Mouse (Mus musculus) olfactory bulb, adult 2 months (tissue): ENCODE results near the gene Fkbp6. TPM values are rescaled to one million over a fixed set of nuclear protein-coding genes. Genes with fewer than 3 reads are reported as not detected.

Source experiments
- H3K27ac ChIP-seq: fragments of 200-500 bp; 2 replicates; pipeline ENCODE4 v1.5.1; 2012; ENCODE audit warnings: low read depth, low read length; ENCODE audit not compliant: insufficient read depth
- H3K4me1 ChIP-seq: fragments of 200-500 bp; 2 replicates; pipeline ENCODE4 v1.6.1; 2012; ENCODE audit warnings: low read length; ENCODE audit not compliant: control insufficient read depth, insufficient read depth
- H3K4me3 ChIP-seq: fragments of 200-500 bp; 2 replicates; pipeline ENCODE4 v1.5.1; 2012; ENCODE audit warnings: mild to moderate bottlenecking, low read depth, low read length, moderate library complexity; ENCODE audit not compliant: insufficient read depth
- CTCF ChIP-seq: fragments of 200-500 bp; IDR thresholded peaks from 2 replicates; pipeline ENCODE4 v1.5.1; 2012; ENCODE audit warnings: low read depth, mild to moderate bottlenecking, low read length, moderate library complexity; ENCODE audit not compliant: insufficient read depth
- POLR2A ChIP-seq: fragments of 200-500 bp; IDR thresholded peaks from 2 replicates; pipeline ENCODE4 v1.6.1; 2012; ENCODE audit warnings: mild to moderate bottlenecking, low read depth, low read length, moderate library complexity; ENCODE audit not compliant: insufficient read depth
- WGBS: fragments of 180-500 bp; shearing (Covaris S2); methylation state at CpG from one replicate; pipeline ENCODE4 v1.1.7; 2018; 5-methylcytosine and 5-hydroxymethylcytosine counted together
- polyA plus RNA-seq: library from polyadenylated mRNA; stranded (reverse); fragments of >200 nt; gene quantifications from 2 replicates; pipeline ENCODE4 v1.2.4, GENCODE M21; 2012; ENCODE audit warnings: low replicate concordance; ENCODE audit not compliant: missing spikeins, insufficient read depth, insufficient read length

Gene Fkbp6
- polyA plus RNA-seq, 1 experiment: not detected

DNA sequence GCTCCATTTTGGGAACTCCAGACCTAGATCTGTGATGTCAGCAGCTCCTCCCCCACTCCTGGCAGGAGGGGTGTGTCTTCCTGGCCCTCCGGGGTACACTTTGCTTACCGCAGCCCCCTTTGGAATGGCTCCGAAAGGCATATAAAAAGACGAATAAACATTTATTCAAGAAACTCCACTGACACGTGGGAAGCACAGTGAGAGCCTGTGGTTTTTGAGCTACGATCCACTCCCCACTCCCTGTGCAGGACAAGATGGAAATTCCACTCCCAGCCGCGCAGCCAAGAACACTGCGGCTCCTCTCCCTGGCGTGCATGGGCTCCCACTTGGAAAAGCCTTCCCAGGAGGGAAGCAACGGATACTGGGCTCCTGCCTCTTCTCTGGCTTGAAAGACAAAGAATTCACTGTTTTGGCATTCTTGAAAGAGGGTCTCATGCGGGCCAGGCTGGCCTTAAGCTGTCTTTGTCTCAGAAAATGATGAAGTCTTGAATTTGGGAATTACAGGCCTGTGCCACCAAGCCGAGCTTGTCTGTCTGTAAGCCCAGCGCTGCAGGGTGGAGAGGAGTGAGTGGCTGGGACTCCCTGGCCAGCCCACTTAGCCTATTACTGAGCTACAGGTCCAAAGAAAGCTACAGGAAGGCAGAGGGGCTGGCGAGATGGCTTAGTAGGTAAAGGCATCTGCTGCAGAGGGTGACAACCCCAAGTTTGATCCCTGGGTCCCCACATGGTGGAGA, 75.0 kb downstream of the Fkbp6 start:
- no peak overlapping the region for H3K4me3 ChIP-seq
- 31% methylated on average over 15 of the region's 15 CpGs for WGBS
- no peak for TF ChIP-seq CTCF
- no peak for TF ChIP-seq POLR2A
- H3K4me1 ChIP-seq: peaks cover 20% of the 10 kb centered on the region
- H3K27ac ChIP-seq: no peak overlapping the region

DNA sequence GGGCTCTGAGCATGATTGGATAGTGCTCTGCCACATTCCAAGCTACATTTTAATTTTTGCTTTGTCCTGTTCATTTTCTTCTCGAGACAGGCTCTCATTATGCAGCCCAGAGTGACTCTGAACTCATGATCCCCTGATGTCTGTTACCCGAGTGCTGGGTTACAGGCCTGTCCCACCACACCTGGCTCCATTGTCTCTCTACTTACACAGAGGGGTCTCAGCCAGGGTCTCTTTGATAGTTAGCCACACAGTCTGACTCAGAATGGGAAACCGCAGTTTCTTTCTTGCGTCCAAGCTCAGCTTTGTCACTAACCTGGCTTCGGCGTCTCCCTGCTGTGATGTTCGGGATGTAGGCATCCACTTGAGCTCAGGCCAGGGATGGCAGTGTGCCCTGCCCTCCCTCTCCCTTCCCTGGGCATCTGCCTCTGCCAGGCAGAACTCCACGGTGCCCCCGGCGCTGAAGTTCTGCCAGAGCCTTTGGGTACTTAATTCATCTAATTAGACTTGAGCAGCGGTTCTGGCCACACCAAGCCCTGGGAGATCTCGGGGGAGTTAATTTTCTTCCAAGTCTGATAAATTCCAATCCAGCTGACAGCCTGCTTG, 78.2 kb downstream of the Fkbp6 start:
- WGBS: 39% methylated on average over 12 of the region's 12 CpGs
- Histone ChIP-seq H3K27ac (no peak overlapping the region), H3K4me3 (no peak overlapping the region), H3K4me1 (peaks cover 18% of the 10 kb centered on the region)
- TF ChIP-seq CTCF (no peak), POLR2A (no peak)

DNA sequence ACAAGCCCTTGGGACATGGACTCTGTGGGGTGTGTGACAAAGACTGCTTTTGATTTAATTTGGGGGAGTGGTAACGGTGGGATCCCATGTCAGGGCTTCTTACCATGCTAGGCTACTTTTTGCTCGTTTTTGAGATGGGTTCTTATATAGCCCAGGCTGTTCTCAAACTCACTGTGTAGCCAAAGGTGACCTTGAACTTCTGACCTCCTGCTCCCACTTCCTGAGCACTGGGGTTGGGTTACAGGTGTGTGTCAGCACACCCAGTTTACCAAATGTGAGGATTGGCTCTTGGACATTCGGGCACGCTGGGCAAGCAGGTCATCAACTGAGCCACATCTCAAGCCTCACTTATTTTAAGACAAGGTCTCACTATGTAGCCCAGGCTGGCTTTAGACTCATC, 79.5 kb downstream of the Fkbp6 start:
- Histone ChIP-seq H3K4me3 (no peak overlapping the region), H3K27ac (no peak overlapping the region), H3K4me1 (peaks cover 12% of the 10 kb centered on the region)
- WGBS: 93% methylated on average over 4 of the region's 4 CpGs
- no peak for TF ChIP-seq CTCF
- TF ChIP-seq POLR2A: no peak

DNA sequence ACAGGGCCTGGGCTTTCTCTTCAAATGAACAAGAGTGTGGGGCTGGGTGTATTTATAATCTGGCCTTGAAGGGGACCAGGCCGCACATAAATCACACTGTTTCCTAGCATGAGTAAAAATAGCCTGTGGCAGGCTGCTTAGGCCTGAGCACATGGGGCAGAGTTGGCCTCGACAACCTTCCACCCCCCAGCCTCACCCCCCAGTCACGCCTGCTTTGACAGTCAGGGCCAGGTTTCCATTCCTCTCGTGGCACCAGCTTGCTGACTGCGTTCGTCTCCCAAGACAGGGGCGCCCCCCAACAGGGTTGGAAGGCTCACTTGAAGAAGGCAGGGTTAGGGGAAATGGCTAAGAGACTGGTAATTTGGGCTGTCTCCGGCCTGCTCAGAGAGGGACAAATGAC, 80.4 kb downstream of the Fkbp6 start:
- WGBS: 86% methylated on average over 8 of the region's 8 CpGs
- Histone ChIP-seq H3K4me3 (no peak overlapping the region), H3K4me1 (peaks cover 8% of the 10 kb centered on the region), H3K27ac (no peak overlapping the region)
- TF ChIP-seq POLR2A (no peak), CTCF (no peak)

DNA sequence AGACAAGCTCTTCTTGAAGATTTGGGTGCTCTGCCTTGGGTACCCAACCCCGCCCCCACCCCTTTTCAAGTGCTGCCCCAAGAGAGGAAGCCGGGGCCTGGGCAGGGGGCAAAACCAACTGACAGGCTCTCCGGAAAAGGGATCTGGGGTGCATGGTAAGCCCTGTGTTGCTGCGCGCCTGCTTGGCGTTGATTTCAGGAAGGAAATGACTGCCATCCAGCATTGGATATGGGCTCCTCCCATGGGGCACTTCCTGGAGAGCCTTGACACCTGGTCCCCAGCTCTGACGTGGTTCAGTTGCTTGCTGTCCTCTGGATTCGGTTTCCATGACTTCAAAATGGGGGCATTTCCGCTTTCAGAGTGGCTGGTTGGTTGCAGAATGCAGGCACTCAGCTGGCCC, 85.3 kb downstream of the Fkbp6 start:
- WGBS: 53% methylated on average over 9 of the region's 9 CpGs
- no peak overlapping the region for H3K4me3 ChIP-seq
- peaks cover 6% of the 10 kb centered on the region for H3K4me1 ChIP-seq
- H3K27ac ChIP-seq: no peak overlapping the region
- no peak for TF ChIP-seq CTCF
- no peak for TF ChIP-seq POLR2A

DNA sequence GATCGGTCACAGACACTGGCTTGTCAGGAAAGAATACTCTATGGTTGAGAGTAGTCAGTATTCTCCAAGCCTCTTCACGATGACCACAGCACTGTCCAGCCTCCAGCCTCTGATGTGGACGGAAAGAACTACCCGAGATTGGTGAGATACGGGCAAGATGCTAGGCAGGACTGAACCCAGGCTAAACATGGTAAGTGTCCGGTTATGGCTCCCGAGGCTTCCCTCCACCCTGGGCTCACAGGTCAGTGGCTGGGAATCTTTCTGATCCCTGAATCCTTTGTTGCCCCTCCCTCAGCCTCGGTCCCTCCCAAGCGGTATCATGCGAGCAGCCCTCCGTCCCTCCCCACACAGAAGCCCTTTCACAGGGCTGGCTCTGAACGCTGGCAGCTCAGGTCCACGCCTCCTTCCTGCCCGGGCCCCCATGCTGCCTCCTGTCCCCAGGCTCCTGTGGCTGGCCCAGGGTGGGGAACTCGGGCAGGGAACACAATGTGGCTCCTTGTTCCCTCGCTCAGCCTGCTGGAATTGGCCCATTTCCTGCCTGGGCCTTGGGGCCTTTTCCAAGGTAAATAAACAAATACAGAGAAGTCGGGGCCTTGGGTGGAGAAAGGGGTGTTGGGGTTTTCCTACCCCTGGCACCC, 85.9 kb downstream of the Fkbp6 start:
- Histone ChIP-seq H3K4me1 (peaks cover 6% of the 10 kb centered on the region), H3K4me3 (no peak overlapping the region), H3K27ac (no peak overlapping the region)
- no peak for TF ChIP-seq CTCF
- TF ChIP-seq POLR2A: no peak
- 27% methylated on average over 17 of the region's 17 CpGs for WGBS

DNA sequence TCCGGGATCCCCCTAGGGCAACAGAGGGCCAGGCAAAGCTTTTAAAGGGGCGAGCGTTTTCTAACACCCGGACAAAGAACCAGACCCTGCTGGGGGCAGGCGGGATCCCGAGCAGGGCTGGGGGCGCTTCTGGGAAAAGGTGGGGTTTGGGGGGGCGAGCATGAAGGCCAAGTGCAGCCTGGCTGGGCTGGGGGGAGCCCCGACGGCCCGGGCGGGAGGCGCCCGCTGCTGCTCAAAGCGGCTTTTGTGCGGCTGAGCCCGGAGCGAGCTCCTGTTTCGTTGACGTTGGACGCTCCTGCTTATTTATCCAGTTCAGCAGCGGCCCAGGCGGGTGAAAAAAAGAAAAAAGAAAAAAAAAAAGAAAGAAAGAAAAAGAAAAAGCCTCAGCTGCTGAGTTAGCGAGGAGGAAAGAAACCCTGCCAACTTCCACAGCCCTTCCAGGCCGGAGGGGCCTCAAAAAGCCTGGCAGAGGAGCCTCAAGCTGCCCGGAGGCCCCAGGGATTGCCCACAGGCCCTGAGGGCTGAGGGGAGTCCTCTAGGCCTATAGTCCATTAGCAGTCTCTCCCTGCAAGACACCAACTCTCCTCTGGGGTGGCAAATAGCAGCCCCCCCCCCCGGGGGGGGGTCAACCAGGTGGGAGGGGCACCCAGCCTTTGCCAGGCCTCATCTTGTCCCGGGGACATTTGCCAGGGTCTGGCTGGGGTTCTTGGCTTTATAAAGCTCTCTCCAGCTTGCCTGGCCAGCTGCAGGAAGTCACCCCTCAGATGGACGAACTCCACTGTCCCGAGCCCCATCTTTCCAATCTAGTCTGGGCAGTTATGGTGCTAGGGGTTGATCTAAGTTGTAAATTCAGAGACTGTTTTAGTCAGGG, 91.3 kb downstream of the Fkbp6 start:
- Histone ChIP-seq H3K4me1 (peaks cover 11% of the 10 kb centered on the region), H3K27ac (no peak overlapping the region), H3K4me3 (no peak overlapping the region)
- 14% methylated on average over 30 of the region's 30 CpGs for WGBS
- TF ChIP-seq CTCF (no peak), POLR2A (no peak)

DNA sequence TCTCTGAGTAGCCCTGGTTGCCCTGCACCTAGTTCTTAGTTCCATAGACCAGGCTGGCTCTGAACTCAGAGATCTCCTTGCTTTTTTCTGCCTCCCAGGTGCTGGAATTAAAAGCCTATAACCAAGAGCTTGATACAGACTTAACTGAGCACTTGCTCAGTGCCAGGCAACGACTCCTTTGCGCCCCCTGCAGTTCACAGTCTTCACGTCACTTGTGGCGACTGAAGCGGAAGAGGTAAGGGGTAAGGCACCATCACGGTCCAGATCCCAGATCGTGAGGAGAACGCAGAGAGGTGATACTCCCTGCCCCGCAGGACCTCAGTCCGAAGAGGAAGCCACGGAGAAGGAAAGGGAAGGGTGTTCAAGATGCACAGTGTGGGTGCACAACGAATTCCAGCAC, 92.3 kb downstream of the Fkbp6 start:
- TF ChIP-seq CTCF: no peak
- no peak for TF ChIP-seq POLR2A
- WGBS: 81% methylated on average over 12 of the region's 12 CpGs
- Histone ChIP-seq H3K4me1 (peaks cover 11% of the 10 kb centered on the region), H3K27ac (no peak overlapping the region), H3K4me3 (no peak overlapping the region)
